Mouse (Mus musculus): ENCODE measurements at regions not wholly inside any gene's neighbourhood (a gene's known extent, or its start where the extent isn't known, plus 50 kb on each side); places are given as distances from the start of the nearest gene placed in this dataset.

DNA sequence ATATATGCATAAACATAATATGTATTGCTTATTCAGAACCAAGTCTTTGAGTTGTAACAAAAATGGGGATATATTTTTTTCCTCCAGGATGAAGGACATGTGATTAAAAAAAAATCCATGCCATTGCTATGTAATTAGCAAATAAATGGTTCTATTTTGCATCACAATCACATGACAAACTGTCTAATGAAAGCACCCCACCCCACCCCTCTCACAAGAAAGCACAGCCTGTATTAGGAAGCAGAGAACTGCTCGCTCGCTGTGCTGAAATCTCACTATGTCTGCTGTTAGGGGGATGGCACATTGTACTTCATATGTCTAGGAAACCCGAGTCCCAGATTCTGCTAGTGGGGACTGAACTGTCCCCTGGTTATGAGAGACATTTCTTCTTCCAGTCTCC, 415.5 kb upstream of the Adgrl2 start:
- TF ChIP-seq CTCF (IDR thresholded peaks at IDR 0.05; ENCODE audit: low read depth): no peak
- no peak for TF ChIP-seq EP300 (optimal IDR thresholded peaks at IDR 0.05)
